Mouse (Mus musculus): Measurements from ENCODE around the gene Neurl1a.

DNA sequence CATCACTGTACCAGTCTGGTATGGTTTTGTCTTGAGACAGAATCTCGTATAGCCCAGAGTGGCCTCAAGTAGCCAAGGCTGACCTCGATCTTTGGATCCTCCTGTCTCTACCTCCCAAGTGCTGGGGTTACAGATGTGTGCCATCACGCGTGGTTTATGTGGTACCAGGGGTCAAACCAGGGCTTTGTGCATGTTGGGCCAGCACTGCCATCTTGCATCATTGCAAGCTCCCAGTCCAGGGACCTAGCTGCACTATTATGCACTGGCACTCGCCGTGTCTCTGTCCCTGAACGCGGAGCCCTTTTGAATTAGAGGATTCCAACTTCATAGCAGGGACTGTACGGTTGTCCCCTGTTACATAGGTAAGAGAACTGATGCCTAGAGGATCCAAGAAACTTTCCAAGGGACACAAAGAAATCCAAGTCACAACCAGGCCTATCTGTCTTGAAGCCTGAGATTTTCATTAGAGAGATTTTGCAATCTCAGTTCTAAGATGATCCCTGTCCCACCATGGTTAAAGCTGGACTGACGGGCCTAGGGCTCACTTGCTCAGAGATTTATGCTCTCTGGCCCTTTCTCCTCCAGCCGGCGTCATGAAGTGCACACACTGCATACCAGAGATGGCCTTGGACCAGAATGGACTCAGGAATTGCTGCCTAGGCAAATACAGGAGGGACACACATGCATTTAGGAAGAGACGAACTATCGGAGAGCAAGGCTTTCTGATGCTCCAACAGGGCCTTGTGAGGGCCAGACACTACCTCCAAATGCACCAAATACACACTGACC lies 127.7 kb downstream of the Neurl1a start:
- no peak for TF ChIP-seq CTCF (IDR thresholded peaks at IDR 0.05; ENCODE audit: insufficient read depth, low read length)
- TF ChIP-seq POLR2A (IDR thresholded peaks at IDR 0.05; ENCODE audit: borderline replicate concordance, extremely low read depth, low read depth, low read length): no peak
